In genomic region chr5:77266886-77267401, GRCm38 (mm10) we compare ENCODE assay signal across 8 mouse cellular contexts. TPM values are rescaled to one million over a fixed set of nuclear protein-coding genes. Genes with fewer than 3 reads are reported as not detected.
DNase-seq lines count a peak whose midpoint lies in the region; ATAC-seq lines count a peak whose summit lies in the region.

No protein-coding gene starts in this region.

- no peaks in the 10 kb centered on the region for H3K9me3 ChIP-seq in heart, embryonic 10.5 days
- H3K9me3 ChIP-seq in heart, embryonic 16.5 days (replicated peaks; ENCODE audit: control insufficient read depth, low read length): no peaks in the 10 kb centered on the region
- no peaks in the 10 kb centered on the region for H3K9me3 ChIP-seq in liver, embryonic 15.5 days (replicated peaks)

- H3K27ac ChIP-seq in heart, embryonic 10.5 days: peak overlapping the region; percentile 98
- H3K27ac ChIP-seq in heart, embryonic 16.5 days (ENCODE audit: low read length): peak overlapping the region; percentile 97
- H3K27ac ChIP-seq in liver, embryonic 15.5 days (replicated peaks): peak overlapping the region; percentile 89

- no peak for DNase-seq in heart, embryonic 10.5 days (ENCODE audit: low spot score)
- no peak for DNase-seq in heart, adult 11 months
- peak; percentile 61 for DNase-seq in R1 (ENCODE audit: low read depth, low spot score)
- peak; percentile 34 for DNase-seq in retina, postnatal 1 day
- no peak for DNase-seq in cerebellum, postnatal 4 days (ENCODE audit: low spot score in 2 of 2)
- no peak for DNase-seq in gastrocnemius, adult 8-10 months (ENCODE audit: low spot score in 2 of 2)

- no peaks in the 10 kb centered on the region for H3K27me3 ChIP-seq in heart, embryonic 10.5 days (ENCODE audit: insufficient read depth, poor library complexity, severe bottlenecking)
- no peaks in the 10 kb centered on the region for H3K27me3 ChIP-seq in heart, embryonic 16.5 days (ENCODE audit: control insufficient read depth, insufficient read depth, low read length)
- H3K27me3 ChIP-seq in liver, embryonic 15.5 days: no peaks in the 10 kb centered on the region

- ATAC-seq in heart, embryonic 16.5 days (replicated peaks; ENCODE audit: extremely low read depth, insufficient read depth, low FRiP score): no peak
- ATAC-seq in liver, embryonic 15.5 days (ENCODE audit: insufficient read depth): no peak

- WGBS in heart, embryonic 10.5 days: 2% methylated on average over 11 of the region's 11 CpGs
- 3% methylated on average over 11 of the region's 11 CpGs for WGBS in heart, embryonic 16.5 days
- WGBS in liver, embryonic 15.5 days (ENCODE audit: insufficient replicate concordance): under 1% methylated on average over 11 of the region's 11 CpGs

- peaks cover 9% of the 10 kb centered on the region for H3K4me1 ChIP-seq in heart, embryonic 10.5 days
- peaks cover 11% of the 10 kb centered on the region for H3K4me1 ChIP-seq in heart, embryonic 16.5 days (ENCODE audit: control insufficient read depth, insufficient read depth, low read length)
- H3K4me1 ChIP-seq in liver, embryonic 15.5 days (replicated peaks): peaks cover 37% of the 10 kb centered on the region

- peak overlapping the region; percentile 96 for H3K4me3 ChIP-seq in heart, embryonic 10.5 days
- H3K4me3 ChIP-seq in heart, embryonic 16.5 days (ENCODE audit: low read length): peak overlapping the region; percentile 94
- peak overlapping the region; percentile 92 for H3K4me3 ChIP-seq in liver, embryonic 15.5 days (replicated peaks)

- H3K4me2 ChIP-seq in heart, embryonic 16.5 days (ENCODE audit: low read depth, low read length): peak overlapping the region; percentile 80
- H3K4me2 ChIP-seq in liver, embryonic 15.5 days: peak overlapping the region; percentile 99

- peaks cover 39% of the 10 kb centered on the region for H3K36me3 ChIP-seq in heart, embryonic 10.5 days
- peaks cover 18% of the 10 kb centered on the region for H3K36me3 ChIP-seq in heart, embryonic 16.5 days (ENCODE audit: control insufficient read depth, insufficient read depth)
- H3K36me3 ChIP-seq in liver, embryonic 15.5 days (replicated peaks): peaks cover 30% of the 10 kb centered on the region

- peak overlapping the region; percentile 95 for H3K9ac ChIP-seq in heart, embryonic 16.5 days (ENCODE audit: low read length)
- H3K9ac ChIP-seq in liver, embryonic 15.5 days: peak overlapping the region; percentile 85

RNA-seq across cellular contexts. Expression of gene Rest, which starts 1.7 kb away (rescaled TPM):
- 23.7 and 30.8 TPM in 2 replicates for polyA plus RNA-seq in heart, embryonic 10.5 days (2016; fragmentation: Nextera tagmentation; extraction: Ambion mirVana)
- 18.9 and 20.3 TPM in 2 replicates for polyA plus RNA-seq in heart, embryonic 16.5 days (2015; fragmentation: Nextera tagmentation; extraction: Ambion mirVana)
- 6.4 and 6.8 TPM in 2 replicates for polyA plus RNA-seq in liver, embryonic 15.5 days (2015; fragmentation: Nextera tagmentation; extraction: Ambion mirVana)
- total RNA-seq in gastrocnemius, adult 8-10 months (2022): 10 to 100 TPM in 1 of 4 experiments, 1 to 10 TPM in 3; 8.3 to 10.2 (median 9.2) TPM

RNA-seq across cellular contexts. Expression of gene Noa1, which starts 42.9 kb away (rescaled TPM):
- polyA plus RNA-seq in heart, embryonic 10.5 days (2016; fragmentation: Nextera tagmentation; extraction: Ambion mirVana): 25.0 and 31.6 TPM in 2 replicates
- polyA plus RNA-seq in heart, embryonic 16.5 days (2015; fragmentation: Nextera tagmentation; extraction: Ambion mirVana): 22.5 and 23.7 TPM in 2 replicates
- polyA plus RNA-seq in liver, embryonic 15.5 days (2015; fragmentation: Nextera tagmentation; extraction: Ambion mirVana): 18.1 and 18.2 TPM in 2 replicates
- total RNA-seq in gastrocnemius, adult 8-10 months (2022): 10 to 100 TPM; 14.3 to 17.1 (median 15.8) TPM

RNA-seq across cellular contexts. Expression of gene Polr2b, which starts 43.0 kb away (rescaled TPM):
- polyA plus RNA-seq in heart, embryonic 10.5 days (2016; fragmentation: Nextera tagmentation; extraction: Ambion mirVana): 53.9 and 60.3 TPM in 2 replicates
- 39.0 and 40.4 TPM in 2 replicates for polyA plus RNA-seq in heart, embryonic 16.5 days (2015; fragmentation: Nextera tagmentation; extraction: Ambion mirVana)
- 24.9 and 26.0 TPM in 2 replicates for polyA plus RNA-seq in liver, embryonic 15.5 days (2015; fragmentation: Nextera tagmentation; extraction: Ambion mirVana)
- total RNA-seq in gastrocnemius, adult 8-10 months (2022): 10 to 100 TPM; 25.5 to 29.7 (median 25.7) TPM

RNA-seq across cellular contexts. Expression of gene Spink2, which starts 55.7 kb away (rescaled TPM):
- 4.7 and 8.5 TPM in 2 replicates for polyA plus RNA-seq in heart, embryonic 10.5 days (2016; fragmentation: Nextera tagmentation; extraction: Ambion mirVana)
- 2.4 and 2.6 TPM in 2 replicates for polyA plus RNA-seq in heart, embryonic 16.5 days (2015; fragmentation: Nextera tagmentation; extraction: Ambion mirVana)
- polyA plus RNA-seq in liver, embryonic 15.5 days (2015; fragmentation: Nextera tagmentation; extraction: Ambion mirVana): 0.21 TPM in 1 of 2 replicates, not detected in the other
- not detected for total RNA-seq in gastrocnemius, adult 8-10 months (2022)

Comparison
In these comparisons a context has a peak if more than half of its experiments do, and no peak if none do; other contexts are left out.
1. DNase-seq: peak in R1 (single experiment) and retina, postnatal 1 day (single experiment); none in heart, embryonic 10.5 days (single experiment), heart, adult 11 months (single experiment), cerebellum, postnatal 4 days (0 of 2) and gastrocnemius, adult 8-10 months (0 of 2).
2. Peak in every context shown above with its lines, with median percentiles within 50 percentile points of each other: H3K27ac ChIP-seq and H3K4me3 ChIP-seq.